Mouse (Mus musculus) heart, postnatal 0 days (tissue): ENCODE results near the gene Kank4.

Source experiments
- CTCF ChIP-seq: IDR thresholded peaks from 2 replicates; pipeline ENCODE4 v1.5.1; 2016; ENCODE audit warnings: antibody characterized with exemption, control low read depth, low read depth
- EP300 ChIP-seq: IDR thresholded peaks from 2 replicates; pipeline ENCODE4 v1.6.1; 2016; ENCODE audit warnings: antibody characterized with exemption, low read depth

- TF ChIP-seq EP300: no peak
- no peak for TF ChIP-seq CTCF
These were observed 59.1 kb downstream of the Kank4 start for GRCm38 (mm10) chr4:98758012-98758821.
